Mouse (Mus musculus) left cerebral cortex, adult 9 months (tissue): Measurements from ENCODE around the gene Col5a3.

Source experiments
- DNase-seq, 2 experiments: peaks; one replicate each; pipeline ENCODE4 v3.0.0; 2022; ENCODE audit warnings: low spot score in 2 of 2

Col5a3 gene

GRCm38 (mm10) chr9:20748540-20748939 lies 66.3 kb downstream of the Col5a3 start:
- DNase-seq = no peak

GRCm38 (mm10) chr9:20747682-20748081 lies 67.2 kb downstream of the Col5a3 start:
- DNase-seq = no peak

GRCm38 (mm10) chr9:20746017-20746660 lies 68.7 kb downstream of the Col5a3 start, which contains the start of gene Olfm2:
TSS of gene Olfm2 (minus strand) at chr9:20746349.
- no peak for DNase-seq

GRCm38 (mm10) chr9:20745129-20745966 lies 69.5 kb downstream of the Col5a3 start:
- no peak for DNase-seq

- peak in 1 of 2 experiments; percentile 59 for DNase-seq
These were observed 70.7 kb downstream of the Col5a3 start for GRCm38 (mm10) chr9:20743946-20744738.

- DNase-seq = peak; percentile 36 to 83
These were observed 74.5 kb downstream of the Col5a3 start for GRCm38 (mm10) chr9:20740407-20740806.

- DNase-seq = no peak
These were observed 76.4 kb downstream of the Col5a3 start for GRCm38 (mm10) chr9:20738251-20738999.

- no peak for DNase-seq
These were observed 77.6 kb downstream of the Col5a3 start for GRCm38 (mm10) chr9:20737227-20737626.

GRCm38 (mm10) chr9:20734692-20735091 lies 80.2 kb downstream of the Col5a3 start:
- no peak for DNase-seq

- DNase-seq = no peak
These were observed 83.1 kb downstream of the Col5a3 start for GRCm38 (mm10) chr9:20731797-20732196.

GRCm38 (mm10) chr9:20729451-20729850 lies 85.4 kb downstream of the Col5a3 start:
- no peak for DNase-seq

GRCm38 (mm10) chr9:20727601-20728113 lies 87.2 kb downstream of the Col5a3 start:
- peak in 1 of 2 experiments; percentile 34 for DNase-seq

GRCm38 (mm10) chr9:20726859-20727600 lies 87.8 kb downstream of the Col5a3 start:
- no peak for DNase-seq

GRCm38 (mm10) chr9:20726134-20726858 lies 88.6 kb downstream of the Col5a3 start:
- peak in 1 of 2 experiments; percentile 47 for DNase-seq

- DNase-seq = no peak
These were observed 93.3 kb downstream of the Col5a3 start for GRCm38 (mm10) chr9:20721582-20721981.
